Mouse (Mus musculus) heart, postnatal 0 days (tissue): ENCODE data around the gene Dock7.

ENCODE experiments used
- CTCF ChIP-seq: IDR thresholded peaks from 2 replicates; pipeline ENCODE4 v1.5.1; 2016; ENCODE audit warnings: antibody characterized with exemption, control low read depth, low read depth
- EP300 ChIP-seq: IDR thresholded peaks from 2 replicates; pipeline ENCODE4 v1.6.1; 2016; ENCODE audit warnings: antibody characterized with exemption, low read depth

DNA sequence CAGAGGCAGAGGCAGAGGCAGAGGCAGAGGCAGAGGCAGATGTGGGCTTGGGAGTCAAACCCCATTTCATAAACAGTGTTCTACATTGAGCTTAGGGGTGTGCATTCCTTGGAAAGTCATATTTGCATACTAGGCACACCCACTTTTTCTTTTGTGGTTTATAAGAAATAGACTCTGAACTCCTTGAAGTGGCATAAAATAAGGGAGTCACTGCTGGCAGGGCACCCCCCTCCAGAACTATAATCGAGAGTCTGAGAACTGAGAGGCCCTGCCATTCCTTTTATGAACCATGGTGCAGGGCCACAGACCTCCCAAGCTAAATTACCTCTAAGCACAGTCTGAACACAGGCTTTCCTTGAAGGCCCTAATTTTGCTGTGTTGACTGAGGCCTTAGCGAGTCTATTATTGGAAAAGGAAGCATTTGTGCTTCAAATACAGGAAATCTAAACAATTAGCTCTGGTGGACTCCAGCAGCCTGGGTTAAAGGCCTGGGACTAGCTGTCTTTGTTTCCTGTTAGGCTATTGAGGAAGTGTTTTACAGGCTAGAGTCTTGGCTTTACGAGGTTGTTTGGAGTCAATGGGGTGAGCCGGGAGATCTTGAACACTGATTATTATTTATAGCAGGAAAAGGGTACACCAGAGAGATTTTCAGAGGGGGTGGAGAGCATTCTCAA lies 31.3 kb upstream of the Dock7 start:
- TF ChIP-seq CTCF: no peak
- no peak for TF ChIP-seq EP300
